Mouse (Mus musculus) kidney, adult 2 months (tissue): ENCODE results near the gene Unc5b.

Experiments used
- CTCF ChIP-seq: fragments of 200-500 bp; conservative IDR thresholded peaks from 2 replicates; pipeline ENCODE4 v1.5.1; 2011; ENCODE audit warnings: low read depth, mild to moderate bottlenecking, control low read depth, low read length, moderate library complexity, mixed read lengths; ENCODE audit not compliant: insufficient read depth, insufficient read length
- POLR2A ChIP-seq: fragments of 200-500 bp; IDR thresholded peaks from one replicate; pipeline ENCODE4 v1.6.1; 2011; ENCODE audit warnings: low read depth, low read length, control low read depth

GRCm38 (mm10) chr10:60746512-60746911 lies 84.9 kb downstream of the Unc5b start:
- no peak for TF ChIP-seq POLR2A
- no peak for TF ChIP-seq CTCF
